Mouse (Mus musculus): ENCODE results near the gene Polr3gl. TPM values are rescaled to one million over a fixed set of nuclear protein-coding genes. Genes with fewer than 3 reads are reported as not detected.

Polr3gl gene
- polyA plus RNA-seq, 1 experiment from 2014 or later: 35.7 TPM

DNA sequence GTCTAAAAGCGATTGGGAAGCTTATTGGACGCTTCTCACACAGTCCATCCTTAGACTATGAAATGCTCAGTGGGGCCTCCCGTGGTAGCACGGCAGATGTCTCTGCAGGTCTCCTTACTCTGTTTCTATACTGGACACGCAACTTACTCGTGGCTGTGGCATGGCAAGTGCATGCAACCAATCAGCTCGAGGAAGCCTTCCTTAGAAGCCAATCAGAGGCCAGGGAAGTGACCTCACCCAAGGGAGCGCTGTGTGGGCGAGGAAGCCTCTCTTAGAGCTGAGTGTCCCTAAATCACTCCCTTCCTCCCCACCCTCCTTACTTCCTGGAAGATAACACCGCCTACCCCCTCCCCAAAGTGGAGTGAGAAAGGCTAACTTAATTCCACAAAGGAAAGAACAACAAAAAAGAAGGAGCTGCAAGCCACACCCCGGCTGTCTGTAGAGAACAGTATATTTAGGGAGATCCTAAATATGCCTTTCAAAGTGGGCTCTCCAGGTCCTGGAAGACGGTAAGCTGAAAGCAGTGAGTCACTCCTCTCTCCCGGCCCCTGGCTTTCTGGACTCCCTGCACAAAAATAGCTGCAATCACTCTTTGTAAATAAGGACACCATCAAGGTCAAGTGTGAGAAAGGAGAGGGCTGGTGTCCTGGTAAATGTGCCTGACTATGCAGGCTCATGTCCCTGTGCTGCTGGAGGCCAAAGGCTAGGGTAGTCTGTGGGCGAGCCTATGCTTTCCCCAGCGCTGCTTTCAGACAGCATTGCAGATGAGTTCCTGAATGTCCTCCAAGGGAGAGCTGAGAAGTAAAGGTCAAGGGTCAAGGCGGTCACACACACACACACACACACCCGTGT, 17.1 kb downstream of the Polr3gl start, which contains the start of gene Gm16253:
Gene Gm16253 (plus strand): TSS at position 295 of the 852 bp plus-strand sequence.
- Histone ChIP-seq H3K9ac (no peak within 1 kb of the TSS), H3K9me3 (no peaks in the 10 kb centered on the region), H3K4me3 (peak within 1 kb of the TSS; percentile 4), H3K4me1 (peaks cover 21% of the 10 kb centered on the region), H3K36me3 (replicated peaks) (no peaks in the 10 kb centered on the region), H3K4me2 (peak within 1 kb of the TSS; percentile 29), H3K27ac (peak within 1 kb of the TSS; percentile 53), H3K27me3 (replicated peaks) (no peaks in the 10 kb centered on the region)
- WGBS: 29% methylated on average over 17 of the region's 17 CpGs
- peak; percentile 87 for ATAC-seq (replicated peaks)

DNA sequence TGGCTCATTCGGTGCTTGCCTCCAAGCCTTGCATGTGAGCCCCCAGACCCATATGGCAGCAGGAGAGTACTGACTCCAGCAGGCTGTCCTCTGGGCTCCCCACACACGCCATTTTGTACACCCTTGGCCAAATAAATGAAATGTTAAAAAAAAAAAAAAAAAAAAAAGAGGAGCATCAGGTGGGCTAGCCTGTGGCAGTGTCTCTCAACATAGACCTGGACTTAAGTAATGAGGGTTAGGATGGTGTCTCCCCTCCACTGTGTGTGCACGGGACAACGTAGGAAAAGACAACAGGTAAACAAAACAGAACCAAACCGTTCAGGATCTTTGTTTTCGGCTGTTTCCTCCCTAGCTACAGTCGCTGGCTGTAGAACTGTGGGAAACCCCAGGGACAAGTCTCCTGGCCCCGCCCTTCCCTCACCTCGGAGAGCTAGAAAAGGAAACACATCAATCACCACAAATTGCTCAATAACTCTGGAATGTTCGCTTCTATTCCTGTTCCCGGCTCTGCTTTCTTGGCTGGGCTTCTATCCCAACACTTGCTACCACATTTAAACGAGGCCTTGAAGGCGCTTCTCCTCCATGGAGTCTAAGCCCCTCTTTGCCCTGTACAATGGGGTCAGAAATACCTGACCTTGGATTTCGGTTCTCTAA, 17.8 kb downstream of the Polr3gl start:
- no peak for ATAC-seq (replicated peaks)
- Histone ChIP-seq H3K4me3 (peak overlapping the region; percentile 4; the same call in 1 of the 2 replicates), H3K9me3 (no peaks in the 10 kb centered on the region)

DNA sequence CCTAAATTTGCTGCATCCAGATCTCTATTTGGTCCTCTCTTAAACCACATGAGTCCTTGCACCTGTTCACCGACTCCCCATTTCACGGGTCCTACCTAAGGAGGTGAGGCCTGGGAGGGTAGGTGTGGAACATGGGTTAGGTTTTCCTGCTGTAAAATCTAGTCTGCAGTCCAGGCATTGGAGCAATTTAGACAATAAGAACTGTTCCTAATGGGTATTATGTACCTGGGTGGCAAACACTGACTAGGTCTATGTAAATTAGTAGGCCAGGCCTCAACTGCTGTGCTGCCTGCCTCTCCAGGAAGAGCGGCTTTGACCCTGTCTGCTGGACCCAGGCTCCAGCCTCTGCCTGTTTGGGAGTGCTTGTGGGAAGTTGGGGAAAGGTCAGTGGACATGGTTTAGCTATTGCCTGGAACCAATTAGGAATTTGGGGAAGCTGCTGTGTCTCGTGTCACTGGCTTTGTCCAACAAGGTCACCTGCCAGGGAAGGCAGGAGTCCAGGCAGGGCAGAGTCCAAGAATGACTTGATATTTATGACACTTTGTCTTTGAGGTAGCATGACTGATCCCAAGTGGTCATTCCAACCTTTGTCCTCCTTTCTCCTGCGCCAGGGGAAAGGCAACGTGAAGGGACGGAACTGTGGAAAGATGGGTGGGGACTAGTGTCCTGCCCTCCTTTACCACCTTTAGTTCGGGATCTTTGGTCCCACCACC, 18.6 kb downstream of the Polr3gl start:
- no peak for ATAC-seq (replicated peaks)
- 93% methylated on average over 8 of the region's 8 CpGs for WGBS
- Histone ChIP-seq H3K9me3 (no peaks in the 10 kb centered on the region), H3K4me3 (no peak overlapping the region), H3K4me2 (no peak overlapping the region), H3K27me3 (replicated peaks) (no peaks in the 10 kb centered on the region), H3K36me3 (replicated peaks) (no peaks in the 10 kb centered on the region), H3K4me1 (peaks cover 19% of the 10 kb centered on the region), H3K27ac (no peak overlapping the region), H3K9ac (no peak overlapping the region)

More for the DNA sequence above, 17.8 kb downstream of the Polr3gl start:
- Histone ChIP-seq H3K27ac (peak overlapping the region; percentile 43; the same call in 1 of the 2 replicates), H3K36me3 (replicated peaks) (no peaks in the 10 kb centered on the region), H3K27me3 (replicated peaks) (no peaks in the 10 kb centered on the region), H3K4me2 (peak overlapping the region; percentile 29), H3K4me1 (peaks cover 21% of the 10 kb centered on the region), H3K9ac (no peak overlapping the region)
- WGBS: 72% methylated on average over 14 of the region's 14 CpGs

DNA sequence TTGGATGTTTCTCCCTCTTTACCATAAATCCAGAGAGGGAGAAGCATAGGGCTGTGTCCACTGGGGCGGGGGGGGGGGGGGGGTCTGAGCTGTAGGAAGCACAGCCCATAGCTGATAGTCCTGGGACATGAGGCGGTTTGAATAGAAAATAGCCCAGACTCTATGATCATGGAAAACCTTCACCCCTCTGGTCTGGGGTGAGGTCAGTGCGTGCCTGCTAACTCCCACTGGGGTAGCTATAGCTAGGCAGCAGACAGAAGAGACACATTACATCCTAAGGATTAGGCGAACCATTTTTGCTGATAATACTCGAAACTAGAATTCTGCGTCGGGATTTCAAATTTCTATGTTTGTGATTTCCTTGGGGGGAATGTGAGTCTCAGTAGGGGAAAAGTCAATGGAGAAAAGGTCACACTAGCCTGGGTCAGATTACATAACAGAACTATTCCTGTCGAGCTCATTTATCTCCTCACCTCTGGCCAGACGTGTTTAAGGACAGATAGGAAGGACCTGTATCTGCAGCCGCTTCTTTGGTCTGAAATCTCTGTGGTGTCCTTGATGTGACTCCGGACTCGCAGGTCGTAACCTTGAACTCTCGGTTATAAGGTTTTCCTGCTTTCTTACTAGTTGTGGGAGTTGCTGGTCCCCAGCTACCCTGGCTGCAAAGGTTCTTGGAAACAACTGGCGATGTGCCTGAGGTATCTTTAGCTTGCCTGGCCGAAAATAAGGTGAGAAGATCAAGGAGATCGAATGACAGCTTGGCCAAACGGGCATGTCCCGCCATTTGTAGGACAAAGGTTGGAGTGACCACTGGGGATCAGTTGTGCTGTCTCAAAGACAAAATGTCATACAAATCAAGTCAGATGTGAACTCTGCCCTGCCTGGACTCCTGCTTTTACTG, 20.1 kb downstream of the Polr3gl start:
- Histone ChIP-seq H3K36me3 (replicated peaks) (no peaks in the 10 kb centered on the region), H3K4me2 (no peak overlapping the region), H3K9me3 (no peaks in the 10 kb centered on the region), H3K9ac (no peak overlapping the region), H3K4me1 (peaks cover 12% of the 10 kb centered on the region), H3K4me3 (no peak overlapping the region), H3K27ac (no peak overlapping the region), H3K27me3 (replicated peaks) (no peaks in the 10 kb centered on the region)
- no peak for ATAC-seq (replicated peaks)
- WGBS: 86% methylated on average over 19 of the region's 19 CpGs

GRCm38 (mm10) chr3:96571896-96572698, 21.9 kb downstream of the Polr3gl start:
- 83% methylated on average over 16 of the region's 16 CpGs for WGBS
- H3K4me1 ChIP-seq: peaks cover 10% of the 10 kb centered on the region
- no peaks in the 10 kb centered on the region for H3K27me3 ChIP-seq (replicated peaks)
- no peak overlapping the region for H3K9ac ChIP-seq
- no peak overlapping the region for H3K27ac ChIP-seq
- H3K9me3 ChIP-seq: no peaks in the 10 kb centered on the region
- ATAC-seq (replicated peaks): no peak
- no peak overlapping the region for H3K4me2 ChIP-seq
- H3K4me3 ChIP-seq: no peak overlapping the region
- no peaks in the 10 kb centered on the region for H3K36me3 ChIP-seq (replicated peaks)

DNA sequence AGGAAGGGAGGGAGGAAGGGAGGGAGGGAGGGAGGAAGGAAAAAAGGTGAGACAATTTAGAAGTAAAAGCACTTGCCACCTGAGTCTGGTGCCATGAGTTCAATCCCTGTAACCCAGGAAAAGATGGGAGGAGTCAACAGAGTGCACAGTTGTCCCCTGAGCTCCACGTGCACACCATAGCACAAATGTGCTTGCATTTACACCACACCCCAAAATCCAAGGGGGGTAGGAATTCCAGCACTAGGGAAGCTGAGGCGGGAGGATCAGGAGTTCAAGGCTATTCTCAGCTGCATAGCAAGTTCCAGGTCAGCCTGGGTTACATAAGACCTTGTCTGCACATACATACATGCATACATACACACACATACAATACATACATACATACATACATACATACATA, 22.6 kb downstream of the Polr3gl start:
- Histone ChIP-seq H3K4me1 (peaks cover 2% of the 10 kb centered on the region; the same call in 1 of the 2 replicates), H3K4me3 (no peak overlapping the region), H3K27me3 (replicated peaks) (no peaks in the 10 kb centered on the region), H3K9ac (no peak overlapping the region), H3K9me3 (no peaks in the 10 kb centered on the region), H3K4me2 (no peak overlapping the region), H3K36me3 (replicated peaks) (no peaks in the 10 kb centered on the region), H3K27ac (no peak overlapping the region)
- ATAC-seq (replicated peaks): no peak
- whole genome bisulfite sequencing: 77% methylated on average over 2 of the region's 2 CpGs

DNA sequence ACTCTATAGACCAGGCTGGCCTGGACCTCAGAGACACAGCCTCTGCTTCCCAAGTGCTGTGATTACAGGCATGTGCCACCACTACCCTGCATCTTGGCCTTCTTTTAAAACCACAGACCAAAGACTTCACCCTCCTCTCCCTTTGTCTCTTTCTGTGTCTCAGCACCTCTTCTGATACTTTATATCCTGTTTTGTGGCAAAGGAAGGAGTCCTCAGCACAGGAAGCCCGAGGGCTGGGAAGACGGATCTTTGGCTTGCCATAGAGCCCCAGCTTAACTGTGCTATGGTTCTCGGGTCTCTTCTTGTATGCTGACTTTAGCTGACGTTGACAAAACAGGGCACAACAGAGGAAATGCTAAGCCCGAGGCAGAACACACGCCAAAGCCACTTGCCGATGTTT, 23.3 kb downstream of the Polr3gl start:
- no peak overlapping the region for H3K9ac ChIP-seq
- no peak overlapping the region for H3K4me2 ChIP-seq
- H3K4me3 ChIP-seq: no peak overlapping the region
- 79% methylated on average over 7 of the region's 7 CpGs for WGBS
- H3K27me3 ChIP-seq (replicated peaks): no peaks in the 10 kb centered on the region
- no peaks in the 10 kb centered on the region for H3K4me1 ChIP-seq
- H3K9me3 ChIP-seq: no peaks in the 10 kb centered on the region
- H3K27ac ChIP-seq: no peak overlapping the region
- H3K36me3 ChIP-seq (replicated peaks): no peaks in the 10 kb centered on the region
- ATAC-seq (replicated peaks): no peak

GRCm38 (mm10) chr3:96569966-96570605, 23.9 kb downstream of the Polr3gl start:
- no peaks in the 10 kb centered on the region for H3K27me3 ChIP-seq (replicated peaks)

GRCm38 (mm10) chr3:96569506-96569905, 24.5 kb downstream of the Polr3gl start:
- Histone ChIP-seq H3K4me2 (no peak overlapping the region), H3K27ac (no peak overlapping the region), H3K27me3 (replicated peaks) (no peaks in the 10 kb centered on the region), H3K9ac (no peak overlapping the region), H3K36me3 (replicated peaks) (no peaks in the 10 kb centered on the region), H3K9me3 (no peaks in the 10 kb centered on the region), H3K4me1 (no peaks in the 10 kb centered on the region), H3K4me3 (no peak overlapping the region)
- ATAC-seq (replicated peaks): no peak
- 88% methylated on average over 13 of the region's 13 CpGs for WGBS

More at GRCm38 (mm10) chr3:96569966-96570605, 23.9 kb downstream of the Polr3gl start:
- no peaks in the 10 kb centered on the region for H3K36me3 ChIP-seq (replicated peaks)
- 85% methylated on average over 11 of the region's 11 CpGs for WGBS
- H3K4me1 ChIP-seq: no peaks in the 10 kb centered on the region
- H3K9ac ChIP-seq: no peak overlapping the region
- H3K9me3 ChIP-seq: no peaks in the 10 kb centered on the region
- H3K4me2 ChIP-seq: no peak overlapping the region
- H3K27ac ChIP-seq: no peak overlapping the region
- no peak for ATAC-seq (replicated peaks)
- no peak overlapping the region for H3K4me3 ChIP-seq

GRCm38 (mm10) chr3:96568605-96569004, 25.4 kb downstream of the Polr3gl start:
- no peaks in the 10 kb centered on the region for H3K4me1 ChIP-seq
- no peak overlapping the region for H3K4me2 ChIP-seq
- no peak overlapping the region for H3K4me3 ChIP-seq
- H3K36me3 ChIP-seq (replicated peaks): no peaks in the 10 kb centered on the region
- no peak for ATAC-seq (replicated peaks)
- H3K9me3 ChIP-seq: no peaks in the 10 kb centered on the region
- H3K27ac ChIP-seq: no peak overlapping the region
- 56% methylated on average over 8 of the region's 8 CpGs for WGBS
- H3K27me3 ChIP-seq (replicated peaks): no peaks in the 10 kb centered on the region
- no peak overlapping the region for H3K9ac ChIP-seq
